Mouse (Mus musculus) heart, embryonic 15.5 days (tissue): ENCODE data around the gene Sv2c. TPM values are rescaled to one million over a fixed set of nuclear protein-coding genes. Genes with fewer than 3 reads are reported as not detected.

Experiments used
- ATAC-seq: fragments of 200-750 bp; cut with Nextera tagmentation; replicated peaks from 2 replicates; pipeline ENCODE4 v1.8.0; 2017; ENCODE audit warnings: low read depth, moderate TSS enrichment; ENCODE audit not compliant: insufficient number of reproducible peaks, insufficient read depth, low FRiP score
- H3K27ac ChIP-seq: fragments of 300-500 bp; sonication (generic); 2 replicates; pipeline ENCODE4 v1.5.1; 2015; ENCODE audit warnings: mild to moderate bottlenecking, inconsistent platforms
- H3K27me3 ChIP-seq: fragments of 300-500 bp; sonication (generic); 2 replicates; pipeline ENCODE4 v1.6.1; 2015; ENCODE audit warnings: inconsistent platforms
- H3K36me3 ChIP-seq: fragments of 300-500 bp; sonication (generic); 2 replicates; pipeline ENCODE4 v1.6.1; 2015; ENCODE audit warnings: mild to moderate bottlenecking, inconsistent platforms
- H3K4me1 ChIP-seq: fragments of 300-500 bp; sonication (generic); replicated peaks from 2 replicates; pipeline ENCODE4 v1.6.1; 2015; ENCODE audit warnings: inconsistent platforms
- H3K4me2 ChIP-seq: fragments of 300-500 bp; sonication (generic); 2 replicates; pipeline ENCODE4 v1.6.1; 2015; ENCODE audit warnings: inconsistent platforms, mild to moderate bottlenecking, moderate library complexity
- H3K4me3 ChIP-seq: fragments of 300-500 bp; sonication (generic); 2 replicates; pipeline ENCODE4 v1.5.1; 2015; ENCODE audit warnings: mild to moderate bottlenecking, inconsistent platforms
- H3K9ac ChIP-seq: fragments of 300-500 bp; sonication (generic); 2 replicates; pipeline ENCODE4 v1.6.1; 2015; ENCODE audit warnings: mild to moderate bottlenecking, inconsistent platforms
- H3K9me3 ChIP-seq: fragments of 300-500 bp; sonication (generic); replicated peaks from 2 replicates; pipeline ENCODE4 v1.6.1; 2016; ENCODE audit warnings: inconsistent platforms
- WGBS: fragments of 180-500 bp; shearing (Covaris S2); methylation state at CpG from one replicate; pipeline ENCODE4 v1.1.7; 2015; ENCODE audit warnings: mixed read lengths; 5-methylcytosine and 5-hydroxymethylcytosine counted together
- polyA plus RNA-seq: library from polyadenylated mRNA; unstranded; fragments of >200 nt; fragmentation: Nextera tagmentation; extraction: Ambion mirVana; gene quantifications from 2 replicates; pipeline ENCODE4 v1.2.1, GENCODE M21; 2015

Sv2c gene
- polyA plus RNA-seq, 1 experiment from 2014 or later: 0.92 TPM

- H3K4me2 ChIP-seq: no peak overlapping the region
- no peaks in the 10 kb centered on the region for H3K27me3 ChIP-seq
- no peak overlapping the region for H3K4me3 ChIP-seq
- H3K36me3 ChIP-seq: no peaks in the 10 kb centered on the region
- peaks cover 12% of the 10 kb centered on the region for H3K4me1 ChIP-seq
- H3K27ac ChIP-seq: no peak overlapping the region
- 78% methylated on average over 4 of the region's 4 CpGs for WGBS
- no peak overlapping the region for H3K9ac ChIP-seq
- ATAC-seq: no peak
- no peaks in the 10 kb centered on the region for H3K9me3 ChIP-seq
These were observed 178.7 kb downstream of the Sv2c start for GRCm38 (mm10) chr13:95953636-95954035.

- no peak overlapping the region for H3K4me3 ChIP-seq
- H3K9me3 ChIP-seq: no peaks in the 10 kb centered on the region
- no peak for ATAC-seq
- H3K27me3 ChIP-seq: no peaks in the 10 kb centered on the region
- no peak overlapping the region for H3K4me2 ChIP-seq
- peaks cover 7% of the 10 kb centered on the region for H3K4me1 ChIP-seq
- WGBS: 65% methylated on average over 4 of the region's 4 CpGs
- H3K36me3 ChIP-seq: no peaks in the 10 kb centered on the region
- H3K9ac ChIP-seq: no peak overlapping the region
- H3K27ac ChIP-seq: no peak overlapping the region
These were observed 180.1 kb downstream of the Sv2c start for GRCm38 (mm10) chr13:95952263-95952662.

DNA sequence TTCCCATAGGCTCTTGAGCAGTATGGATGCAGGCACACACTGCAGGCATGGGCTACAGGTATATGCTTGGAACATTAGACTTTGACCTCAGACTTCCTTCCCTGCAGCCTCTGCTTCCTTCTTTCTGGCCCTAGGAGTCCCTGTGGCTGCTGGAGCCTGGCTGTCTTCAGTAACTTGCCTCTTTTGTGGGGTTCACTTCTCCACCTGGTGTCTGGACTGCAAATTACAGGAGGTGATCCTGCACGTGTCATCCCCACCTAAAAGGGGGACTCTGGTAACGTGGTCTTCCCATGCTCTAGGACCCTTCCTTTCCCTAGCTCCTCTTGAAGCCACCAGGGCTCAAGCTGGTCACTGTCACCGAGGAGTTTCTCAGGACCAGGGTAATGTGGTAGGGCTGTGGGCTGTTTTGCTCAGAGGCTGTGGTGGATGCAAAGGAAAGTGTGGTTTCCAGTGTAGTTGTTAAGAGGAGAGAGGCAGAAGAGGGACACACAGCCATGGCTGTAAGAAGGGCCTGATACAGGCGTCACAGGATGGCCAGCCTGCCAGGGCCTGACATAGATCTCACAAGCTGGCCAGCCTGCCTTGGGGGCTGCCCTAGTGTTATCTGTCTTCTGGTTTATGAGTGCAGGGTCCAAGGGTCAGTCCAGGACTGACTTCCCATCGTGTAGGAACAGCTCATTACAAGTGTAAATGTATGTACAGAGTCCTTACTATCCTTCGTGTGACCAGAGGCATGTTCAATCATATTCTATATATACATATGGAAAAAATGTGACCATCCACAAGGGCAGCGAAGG is 181.1 kb downstream of the Sv2c start:
- Histone ChIP-seq H3K4me1 (0 out of 2 replicates have a peak, but pooled peaks cover 2% of the 10 kb centered on the region), H3K4me3 (no peak overlapping the region), H3K4me2 (no peak overlapping the region), H3K9me3 (no peaks in the 10 kb centered on the region), H3K27ac (no peak overlapping the region), H3K36me3 (no peaks in the 10 kb centered on the region), H3K27me3 (no peaks in the 10 kb centered on the region), H3K9ac (no peak overlapping the region)
- no peak for ATAC-seq
- 47% methylated on average over 7 of the region's 7 CpGs for WGBS

GRCm38 (mm10) chr13:95950434-95951091 is 181.8 kb downstream of the Sv2c start:
- WGBS: 65% methylated on average over 11 of the region's 11 CpGs
- H3K27me3 ChIP-seq: no peaks in the 10 kb centered on the region
- H3K36me3 ChIP-seq: no peaks in the 10 kb centered on the region
- no peaks in the 10 kb centered on the region for H3K9me3 ChIP-seq
- no peak overlapping the region for H3K4me3 ChIP-seq
- H3K4me2 ChIP-seq: no peak overlapping the region
- H3K27ac ChIP-seq: no peak overlapping the region
- no peak for ATAC-seq
- 0 out of 2 replicates have a peak, but pooled peaks cover 2% of the 10 kb centered on the region for H3K4me1 ChIP-seq
- H3K9ac ChIP-seq: no peak overlapping the region

- no peaks in the 10 kb centered on the region for H3K36me3 ChIP-seq
- ATAC-seq: no peak
These were observed 183.0 kb downstream of the Sv2c start for GRCm38 (mm10) chr13:95949356-95949755.

GRCm38 (mm10) chr13:95948821-95949220 is 183.6 kb downstream of the Sv2c start:
- Histone ChIP-seq H3K4me3 (no peak overlapping the region), H3K27ac (no peak overlapping the region), H3K4me1 (0 out of 2 replicates have a peak, but pooled peaks cover 2% of the 10 kb centered on the region), H3K9ac (no peak overlapping the region), H3K9me3 (no peaks in the 10 kb centered on the region), H3K27me3 (no peaks in the 10 kb centered on the region), H3K36me3 (no peaks in the 10 kb centered on the region), H3K4me2 (no peak overlapping the region)
- no peak for ATAC-seq
- WGBS: 81% methylated on average over 4 of the region's 4 CpGs

More at GRCm38 (mm10) chr13:95949356-95949755, 183.0 kb downstream of the Sv2c start:
- no peaks in the 10 kb centered on the region for H3K9me3 ChIP-seq
- no peak overlapping the region for H3K9ac ChIP-seq
- no peak overlapping the region for H3K4me3 ChIP-seq
- 47% methylated on average over 4 of the region's 4 CpGs for WGBS
- H3K4me1 ChIP-seq: 0 out of 2 replicates have a peak, but pooled peaks cover 2% of the 10 kb centered on the region
- H3K4me2 ChIP-seq: no peak overlapping the region
- no peak overlapping the region for H3K27ac ChIP-seq
- no peaks in the 10 kb centered on the region for H3K27me3 ChIP-seq

DNA sequence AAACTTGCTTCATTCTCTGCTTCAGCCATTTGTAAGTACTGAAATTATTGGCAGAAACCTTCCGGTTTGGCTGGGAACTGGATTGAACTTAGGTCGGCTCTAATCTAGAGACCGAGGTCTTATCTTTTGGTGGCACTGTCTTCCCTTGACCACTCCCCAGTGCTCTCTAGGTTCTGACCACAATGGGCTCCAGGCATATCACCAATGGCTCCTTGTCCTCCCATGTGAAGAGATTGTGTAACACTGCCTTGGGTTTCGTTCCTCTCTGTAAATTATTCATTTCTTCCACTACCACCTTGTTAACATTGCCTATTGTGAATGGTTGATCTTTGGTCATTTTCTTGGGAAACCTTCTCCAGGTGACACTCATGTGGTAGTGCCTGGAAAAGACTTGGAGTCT is 184.0 kb downstream of the Sv2c start:
- Histone ChIP-seq H3K9me3 (no peaks in the 10 kb centered on the region), H3K9ac (no peak overlapping the region), H3K27me3 (no peaks in the 10 kb centered on the region), H3K4me1 (0 out of 2 replicates have a peak, but pooled peaks cover 2% of the 10 kb centered on the region), H3K4me2 (no peak overlapping the region), H3K36me3 (no peaks in the 10 kb centered on the region), H3K4me3 (no peak overlapping the region), H3K27ac (no peak overlapping the region)
- ATAC-seq: no peak
- WGBS: 71% methylated on average over 4 of the region's 4 CpGs

DNA sequence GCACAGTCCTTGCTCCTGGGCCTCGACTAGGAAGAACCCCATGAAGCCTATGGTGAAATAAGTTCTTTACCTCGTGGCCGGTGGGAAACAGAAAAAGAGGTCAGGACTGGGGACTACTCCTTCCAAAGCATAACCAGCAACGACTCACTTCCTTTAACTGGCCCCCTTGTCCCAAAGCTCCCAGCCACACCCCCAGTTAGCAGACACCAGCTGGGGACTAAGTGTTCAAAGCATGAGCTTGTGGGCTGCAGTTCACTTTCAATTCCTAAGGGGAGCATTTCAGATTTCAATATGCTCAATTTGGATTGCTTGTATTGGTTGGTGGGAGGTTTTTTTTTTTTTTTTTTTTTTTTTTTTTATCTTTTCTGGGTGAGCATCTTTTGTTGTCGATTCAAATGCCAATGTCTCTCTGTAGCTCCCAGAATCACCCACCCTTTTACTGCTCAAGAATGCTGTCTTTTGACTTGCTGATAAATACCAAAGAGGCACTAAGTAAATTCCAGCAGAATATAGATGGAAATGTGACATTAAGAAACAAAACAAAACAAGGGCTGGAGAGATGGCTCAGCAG is 186.4 kb downstream of the Sv2c start:
- H3K9me3 ChIP-seq: no peaks in the 10 kb centered on the region
- 0 out of 2 replicates have a peak, but pooled peaks cover 2% of the 10 kb centered on the region for H3K4me1 ChIP-seq
- no peak for ATAC-seq
- WGBS: 52% methylated on average over 5 of the region's 5 CpGs
- no peaks in the 10 kb centered on the region for H3K27me3 ChIP-seq
- H3K4me2 ChIP-seq: no peak overlapping the region
- no peaks in the 10 kb centered on the region for H3K36me3 ChIP-seq
- no peak overlapping the region for H3K4me3 ChIP-seq
- no peak overlapping the region for H3K27ac ChIP-seq
- no peak overlapping the region for H3K9ac ChIP-seq

DNA sequence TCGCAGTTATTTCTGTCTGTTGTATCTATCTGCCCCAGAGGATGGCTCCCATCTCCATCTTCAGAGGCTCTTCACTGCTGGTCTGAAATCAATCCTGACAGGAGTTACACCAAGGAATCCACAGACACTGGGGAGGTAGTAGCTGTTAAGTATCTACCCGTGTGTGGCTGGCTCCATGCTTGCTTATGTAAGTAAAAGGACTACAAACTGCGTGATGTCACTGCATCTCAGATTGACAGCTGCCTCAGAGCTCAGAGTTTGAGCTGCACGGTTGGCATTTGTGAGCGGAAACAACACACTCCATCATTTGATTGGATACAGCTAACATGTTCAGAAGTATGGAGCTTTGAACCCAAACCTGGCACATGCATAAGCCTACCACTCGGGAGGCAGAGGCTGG is 187.8 kb downstream of the Sv2c start:
- ATAC-seq: no peak
- WGBS: 76% methylated on average over 6 of the region's 6 CpGs
- no peak overlapping the region for H3K27ac ChIP-seq
- H3K9ac ChIP-seq: no peak overlapping the region
- no peak overlapping the region for H3K4me3 ChIP-seq
- H3K4me2 ChIP-seq: no peak overlapping the region
- no peaks in the 10 kb centered on the region for H3K36me3 ChIP-seq
- H3K9me3 ChIP-seq: no peaks in the 10 kb centered on the region
- no peaks in the 10 kb centered on the region for H3K27me3 ChIP-seq
- 0 out of 2 replicates have a peak, but pooled peaks cover 2% of the 10 kb centered on the region for H3K4me1 ChIP-seq

DNA sequence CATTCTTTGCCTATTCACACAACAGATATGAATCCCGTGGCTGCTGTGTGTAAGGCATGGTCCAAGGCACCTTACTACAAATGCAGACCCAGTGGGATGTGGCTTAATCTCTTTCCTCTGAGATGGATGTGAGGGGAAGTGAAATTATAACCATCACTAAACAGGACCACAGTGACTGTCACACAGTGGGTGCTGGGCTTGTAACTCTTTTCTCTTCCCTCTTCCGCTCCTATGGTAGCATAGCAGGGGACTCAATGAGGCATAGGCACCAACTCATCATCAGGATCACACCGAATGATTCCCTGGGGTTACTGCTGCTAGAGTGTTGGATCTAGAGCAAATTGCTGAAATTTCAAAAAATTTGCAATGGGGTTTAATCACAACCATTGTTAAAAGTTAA is 188.5 kb downstream of the Sv2c start:
- Histone ChIP-seq H3K36me3 (no peaks in the 10 kb centered on the region), H3K9me3 (no peaks in the 10 kb centered on the region), H3K9ac (no peak overlapping the region), H3K4me3 (no peak overlapping the region), H3K4me2 (no peak overlapping the region), H3K27me3 (no peaks in the 10 kb centered on the region), H3K4me1 (no peaks in the 10 kb centered on the region), H3K27ac (no peak overlapping the region)
- 81% methylated on average over 3 of the region's 3 CpGs for WGBS
- no peak for ATAC-seq

GRCm38 (mm10) chr13:95942587-95942986 is 189.8 kb downstream of the Sv2c start:
- Histone ChIP-seq H3K36me3 (no peaks in the 10 kb centered on the region), H3K9ac (no peak overlapping the region), H3K4me3 (no peak overlapping the region), H3K27ac (no peak overlapping the region), H3K4me2 (no peak overlapping the region), H3K4me1 (no peaks in the 10 kb centered on the region), H3K27me3 (no peaks in the 10 kb centered on the region), H3K9me3 (no peaks in the 10 kb centered on the region)
- WGBS: 37% methylated on average over 2 of the region's 2 CpGs
- ATAC-seq: no peak
